Mouse (Mus musculus) megakaryocyte, embryonic 14.5 days (primary cell): ENCODE measurements at regions not wholly inside any gene's neighbourhood (a gene's known extent, or its start where the extent isn't known, plus 50 kb on each side); places are given as distances from the start of the nearest gene placed in this dataset.

Experiments used
- H3K27me3 ChIP-seq: replicated peaks from 2 replicates; pipeline ENCODE3; 2012; ENCODE audit warnings: inconsistent platforms
- H3K36me3 ChIP-seq: replicated peaks from 2 replicates; pipeline ENCODE3; 2012; ENCODE audit warnings: low read length, inconsistent platforms, mixed read lengths
- H3K4me1 ChIP-seq: 2 replicates; pipeline ENCODE4 v1.6.1; 2012; ENCODE audit warnings: inconsistent platforms
- H3K4me3 ChIP-seq: replicated peaks from 2 replicates; pipeline ENCODE3; 2012; ENCODE audit warnings: moderate library complexity, mild to moderate bottlenecking, inconsistent platforms
- H3K9me3 ChIP-seq: 2 replicates; pipeline ENCODE4 v1.6.1; 2012; ENCODE audit warnings: inconsistent platforms
- FLI1 ChIP-seq: IDR thresholded peaks from 2 replicates; pipeline ENCODE4 v1.6.1; 2012; ENCODE audit warnings: low read length, inconsistent platforms, mixed read lengths
- GATA1 ChIP-seq: IDR thresholded peaks from 3 replicates; pipeline ENCODE4 v1.6.1; 2012; ENCODE audit warnings: mixed read lengths, low read length, inconsistent platforms, borderline replicate concordance

GRCm38 (mm10) chr14:45956624-45957023 is 298.7 kb upstream of the Ddhd1 start:
- no peaks in the 10 kb centered on the region for H3K4me1 ChIP-seq
- no peak for TF ChIP-seq FLI1
- no peak for TF ChIP-seq GATA1
- no peak overlapping the region for H3K4me3 ChIP-seq

DNA sequence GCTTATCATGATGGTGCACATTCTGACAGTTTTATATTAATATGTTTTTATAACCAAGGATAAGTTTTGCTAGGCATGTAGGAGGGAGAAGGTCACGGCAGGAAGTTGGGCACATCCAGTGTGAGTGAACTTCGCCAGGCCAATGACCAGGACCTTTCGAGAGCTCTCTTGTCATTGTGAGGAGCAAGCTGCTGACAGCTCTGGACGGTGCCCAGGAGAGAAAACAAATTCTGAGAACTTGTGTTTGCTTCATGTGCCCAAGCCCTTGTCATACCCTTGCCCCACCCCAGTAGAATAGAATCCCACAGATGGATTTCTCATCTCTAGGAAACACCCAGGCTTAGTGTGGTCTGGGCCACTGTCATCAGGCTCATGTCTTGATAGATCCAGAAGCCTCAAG is 304.5 kb upstream of the Ddhd1 start:
- Histone ChIP-seq H3K9me3 (peaks cover 10% of the 10 kb centered on the region; the same call in 1 of the 2 replicates), H3K4me1 (no peaks in the 10 kb centered on the region), H3K27me3 (no peaks in the 10 kb centered on the region), H3K4me3 (no peak overlapping the region), H3K36me3 (no peaks in the 10 kb centered on the region)
- no peak for TF ChIP-seq FLI1
- TF ChIP-seq GATA1, result no peak

More at GRCm38 (mm10) chr14:45956624-45957023, 298.7 kb upstream of the Ddhd1 start:
- no peaks in the 10 kb centered on the region for H3K36me3 ChIP-seq
- no peaks in the 10 kb centered on the region for H3K27me3 ChIP-seq
- peaks cover 8% of the 10 kb centered on the region; the same call in 1 of the 2 replicates for H3K9me3 ChIP-seq

GRCm38 (mm10) chr14:45964043-45964442 is 306.1 kb upstream of the Ddhd1 start:
- no peaks in the 10 kb centered on the region for H3K36me3 ChIP-seq
- H3K27me3 ChIP-seq, result no peaks in the 10 kb centered on the region
- H3K4me1 ChIP-seq, result no peaks in the 10 kb centered on the region
- peaks cover 7% of the 10 kb centered on the region; the same call in 1 of the 2 replicates for H3K9me3 ChIP-seq
- H3K4me3 ChIP-seq, result no peak overlapping the region
- TF ChIP-seq GATA1, result no peak
- no peak for TF ChIP-seq FLI1

GRCm38 (mm10) chr14:45983206-45983857 is 325.4 kb upstream of the Ddhd1 start:
- 0 out of 2 replicates have a peak, but pooled peaks cover 5% of the 10 kb centered on the region for H3K9me3 ChIP-seq
- H3K36me3 ChIP-seq, result no peaks in the 10 kb centered on the region
- TF ChIP-seq GATA1 (no peak), FLI1 (no peak)
- no peaks in the 10 kb centered on the region for H3K4me1 ChIP-seq
- H3K27me3 ChIP-seq, result no peaks in the 10 kb centered on the region
- H3K4me3 ChIP-seq, result no peak overlapping the region

- H3K9me3 ChIP-seq, result 0 out of 2 replicates have a peak, but pooled peaks cover 5% of the 10 kb centered on the region
- no peaks in the 10 kb centered on the region for H3K36me3 ChIP-seq
- TF ChIP-seq FLI1, result no peak
- TF ChIP-seq GATA1, result no peak
- H3K27me3 ChIP-seq, result no peaks in the 10 kb centered on the region
- no peaks in the 10 kb centered on the region for H3K4me1 ChIP-seq
- H3K4me3 ChIP-seq, result no peak overlapping the region
Measured at GRCm38 (mm10) chr14:45984135-45984892, 326.4 kb upstream of the Ddhd1 start.

- Histone ChIP-seq H3K4me3 (no peak overlapping the region), H3K27me3 (no peaks in the 10 kb centered on the region), H3K9me3 (no peaks in the 10 kb centered on the region), H3K4me1 (no peaks in the 10 kb centered on the region), H3K36me3 (no peaks in the 10 kb centered on the region)
- TF ChIP-seq FLI1 (no peak), GATA1 (no peak)
Measured at GRCm38 (mm10) chr14:45992041-45992869, 334.3 kb upstream of the Ddhd1 start.

DNA sequence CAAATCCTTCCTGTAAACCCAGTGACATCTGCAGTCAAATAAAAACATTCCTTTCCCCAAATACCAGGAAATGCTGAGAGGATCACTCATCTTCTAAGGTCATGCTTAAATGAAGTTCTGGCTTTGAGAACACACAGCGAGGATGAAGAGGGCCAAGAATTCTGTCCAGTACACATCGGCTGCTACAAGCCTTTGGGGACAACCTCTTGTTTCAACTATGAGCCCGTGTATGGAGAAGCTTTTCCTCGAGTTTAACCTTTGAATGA is 334.9 kb upstream of the Ddhd1 start:
- Histone ChIP-seq H3K36me3 (no peaks in the 10 kb centered on the region), H3K4me3 (no peak overlapping the region), H3K9me3 (no peaks in the 10 kb centered on the region), H3K27me3 (no peaks in the 10 kb centered on the region), H3K4me1 (no peaks in the 10 kb centered on the region)
- TF ChIP-seq GATA1, result no peak
- no peak for TF ChIP-seq FLI1

DNA sequence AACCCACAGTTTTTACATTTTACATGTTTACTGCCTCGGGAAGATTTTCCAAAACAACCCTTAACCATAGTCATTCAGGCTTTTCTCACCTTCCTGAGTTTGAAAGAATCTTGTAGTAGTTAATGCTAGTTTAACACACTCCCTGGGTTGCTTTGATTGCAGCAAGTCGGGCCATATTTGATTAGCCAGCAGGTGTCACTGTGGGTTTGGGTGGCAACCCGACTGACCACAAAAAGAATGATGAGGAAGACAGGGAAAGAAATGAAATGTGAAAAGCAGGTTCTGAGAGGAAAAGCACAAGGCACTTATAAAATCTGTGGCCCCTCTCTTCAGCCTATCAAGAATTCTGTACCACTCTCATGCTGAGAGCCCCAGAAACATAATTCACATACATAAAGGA is 335.7 kb upstream of the Ddhd1 start:
- Histone ChIP-seq H3K9me3 (no peaks in the 10 kb centered on the region), H3K4me3 (no peak overlapping the region), H3K27me3 (no peaks in the 10 kb centered on the region), H3K36me3 (no peaks in the 10 kb centered on the region), H3K4me1 (no peaks in the 10 kb centered on the region)
- TF ChIP-seq FLI1 (no peak), GATA1 (no peak)

GRCm38 (mm10) chr14:45996760-45997159 is 338.8 kb upstream of the Ddhd1 start:
- Histone ChIP-seq H3K4me1 (no peaks in the 10 kb centered on the region), H3K9me3 (no peaks in the 10 kb centered on the region), H3K36me3 (no peaks in the 10 kb centered on the region), H3K27me3 (no peaks in the 10 kb centered on the region), H3K4me3 (no peak overlapping the region)
- TF ChIP-seq FLI1 (no peak), GATA1 (no peak)

DNA sequence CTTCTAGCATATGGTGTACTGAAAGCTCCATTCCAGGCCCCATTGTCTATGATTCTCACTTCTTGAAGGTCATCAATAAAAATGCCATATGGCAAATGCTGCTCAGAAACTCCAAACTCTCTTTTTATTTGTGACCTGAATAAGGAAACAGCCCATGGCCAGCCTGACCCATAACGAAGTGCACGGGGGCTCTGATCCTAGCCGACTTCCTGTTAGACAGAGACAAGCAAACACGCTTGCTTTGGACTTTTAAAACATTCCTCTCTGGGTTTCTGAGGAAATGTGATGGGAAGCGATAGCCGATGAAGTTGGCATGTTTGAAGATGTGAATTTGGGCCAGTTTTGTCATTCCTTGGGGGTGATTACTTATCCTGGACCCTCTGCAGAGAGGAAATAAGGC is 346.1 kb upstream of the Ddhd1 start:
- Histone ChIP-seq H3K9me3 (no peaks in the 10 kb centered on the region), H3K27me3 (no peaks in the 10 kb centered on the region), H3K36me3 (no peaks in the 10 kb centered on the region), H3K4me1 (no peaks in the 10 kb centered on the region), H3K4me3 (no peak overlapping the region)
- TF ChIP-seq FLI1 (no peak), GATA1 (no peak)
